Mouse (Mus musculus) heart, postnatal 0 days (tissue): ENCODE results near the gene Zfp553. TPM values are rescaled to one million over a fixed set of nuclear protein-coding genes. Genes with fewer than 3 reads are reported as not detected.

ENCODE experiments used
- ATAC-seq: fragments of 200-750 bp; cut with Nextera tagmentation; 2 replicates; pipeline ENCODE4 v1.8.0; 2017; ENCODE audit warnings: low read depth, moderate number of reproducible peaks, moderate library complexity; ENCODE audit not compliant: insufficient read depth
- DNase-seq: peaks from one replicate; pipeline ENCODE4 v3.0.0-alpha.2; 2016; ENCODE audit warnings: low spot score
- H3K27ac ChIP-seq: fragments of 300-500 bp; sonication (generic); 2 replicates; pipeline ENCODE4 v1.5.1; 2014; ENCODE audit warnings: low read depth, mild to moderate bottlenecking
- H3K27me3 ChIP-seq: fragments of 300-500 bp; sonication (generic); 2 replicates; pipeline ENCODE4 v1.6.1; 2014; ENCODE audit warnings: low read length, mixed read lengths; ENCODE audit not compliant: control insufficient read depth, insufficient read depth
- H3K36me3 ChIP-seq: fragments of 300-500 bp; sonication (generic); replicated peaks from 2 replicates; pipeline ENCODE4 v1.6.1; 2014; ENCODE audit warnings: low read length, mixed read lengths; ENCODE audit not compliant: control insufficient read depth, insufficient read depth
- H3K4me1 ChIP-seq: fragments of 300-500 bp; sonication (generic); 2 replicates; pipeline ENCODE4 v1.6.1; 2014; ENCODE audit warnings: antibody characterized with exemption; ENCODE audit not compliant: control insufficient read depth, insufficient read depth
- H3K4me2 ChIP-seq: fragments of 300-500 bp; sonication (generic); 2 replicates; pipeline ENCODE4 v1.6.1; 2014; ENCODE audit warnings: low read depth, mild to moderate bottlenecking, low read length, moderate library complexity
- H3K4me3 ChIP-seq: fragments of 300-500 bp; sonication (generic); 2 replicates; pipeline ENCODE4 v1.5.1; 2014; ENCODE audit warnings: low read depth, low read length
- H3K9ac ChIP-seq: fragments of 300-500 bp; sonication (generic); replicated peaks from 2 replicates; pipeline ENCODE4 v1.6.1; 2014; ENCODE audit warnings: low read depth, low read length, mixed read lengths
- H3K9me3 ChIP-seq: fragments of 300-500 bp; sonication (generic); replicated peaks from 2 replicates; pipeline ENCODE4 v1.6.1; 2016; ENCODE audit warnings: low read length; ENCODE audit not compliant: control insufficient read depth
- CTCF ChIP-seq: IDR thresholded peaks from 2 replicates; pipeline ENCODE4 v1.5.1; 2016; ENCODE audit warnings: antibody characterized with exemption, control low read depth, low read depth
- EP300 ChIP-seq: IDR thresholded peaks from 2 replicates; pipeline ENCODE4 v1.6.1; 2016; ENCODE audit warnings: antibody characterized with exemption, low read depth
- WGBS: fragments of 180-500 bp; shearing (Covaris S2); extraction: QIAGEN DNeasy Blood & Tissue Kit; methylation state at CpG from one replicate; pipeline ENCODE4 v1.1.7; 2014; 5-methylcytosine and 5-hydroxymethylcytosine counted together
- polyA plus RNA-seq: library from polyadenylated mRNA; unstranded; fragments of >200 nt; fragmentation: Nextera tagmentation; extraction: Ambion mirVana; gene quantifications from 2 replicates; pipeline ENCODE4 v1.2.1, GENCODE M21; 2015
- total RNA-seq: library from RNA; depleted of rRNA; stranded (reverse); fragments of >200 nt; gene quantifications from 2 replicates; pipeline ENCODE4 v1.2.3, GENCODE M21; 2014; ENCODE audit warnings: low replicate concordance; rRNA removed

The Zfp553 gene
- total and polyA plus RNA-seq, 2 experiments from 2014 or later: 11.2 to 11.8 TPM

GRCm38 (mm10) chr7:127278311-127278710, 45.5 kb downstream of the Zfp553 start:
- WGBS: 24% methylated on average over 8 of the region's 8 CpGs
- H3K36me3 ChIP-seq: no peaks in the 10 kb centered on the region
- DNase-seq: no peak
- no peak for ATAC-seq
- TF ChIP-seq CTCF: peak; percentile 50
- TF ChIP-seq EP300: no peak
- H3K9me3 ChIP-seq: no peaks in the 10 kb centered on the region
- no peaks in the 10 kb centered on the region for H3K27me3 ChIP-seq
- no peak overlapping the region for H3K27ac ChIP-seq
- no peak overlapping the region for H3K4me3 ChIP-seq
- no peaks in the 10 kb centered on the region for H3K4me1 ChIP-seq
- H3K4me2 ChIP-seq: no peak overlapping the region
- no peak overlapping the region for H3K9ac ChIP-seq

GRCm38 (mm10) chr7:127280092-127280491, 47.2 kb downstream of the Zfp553 start:
- Histone ChIP-seq H3K27ac (peak overlapping the region; percentile 20; the same call in 1 of the 2 replicates), H3K4me2 (no peak overlapping the region), H3K4me1 (no peaks in the 10 kb centered on the region), H3K9ac (no peak overlapping the region), H3K4me3 (no peak overlapping the region), H3K9me3 (no peaks in the 10 kb centered on the region), H3K36me3 (no peaks in the 10 kb centered on the region), H3K27me3 (no peaks in the 10 kb centered on the region)
- ATAC-seq (no peak), DNase-seq (no peak)
- 43% methylated on average over 3 of the region's 3 CpGs for WGBS
- TF ChIP-seq CTCF (no peak), EP300 (no peak)

GRCm38 (mm10) chr7:127281114-127281513, 48.3 kb downstream of the Zfp553 start:
- no peaks in the 10 kb centered on the region for H3K27me3 ChIP-seq
- no peak overlapping the region for H3K9ac ChIP-seq
- no peak for ATAC-seq
- peak overlapping the region; percentile 38; the same call in 1 of the 2 replicates for H3K27ac ChIP-seq
- no peak overlapping the region for H3K4me2 ChIP-seq
- H3K9me3 ChIP-seq: no peaks in the 10 kb centered on the region
- TF ChIP-seq CTCF (no peak), EP300 (no peak)
- no peak for DNase-seq
- no peaks in the 10 kb centered on the region for H3K4me1 ChIP-seq
- no peak overlapping the region for H3K4me3 ChIP-seq
- WGBS: 37% methylated on average over 4 of the region's 4 CpGs
- H3K36me3 ChIP-seq: no peaks in the 10 kb centered on the region

DNA sequence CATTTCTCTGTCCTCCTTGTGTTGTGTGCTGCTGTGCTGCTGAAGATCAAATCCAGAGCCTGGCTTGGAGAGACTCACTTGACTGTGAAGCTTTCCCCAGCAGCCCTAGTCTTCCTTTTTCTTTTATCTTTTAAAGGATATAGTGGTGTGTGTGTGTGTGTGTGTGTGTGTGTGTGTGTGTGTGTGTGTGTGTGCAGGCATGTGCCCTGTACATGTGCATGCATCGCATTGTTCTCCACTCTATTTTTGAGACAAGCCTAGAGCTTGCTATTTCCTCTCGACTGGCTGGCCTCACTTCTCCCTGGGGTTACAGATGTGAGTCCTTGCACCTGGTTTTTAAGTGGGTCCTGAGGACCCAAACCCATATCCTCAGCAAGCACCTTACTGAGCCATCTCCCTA, 49.3 kb downstream of the Zfp553 start:
- Histone ChIP-seq H3K4me1 (no peaks in the 10 kb centered on the region), H3K36me3 (no peaks in the 10 kb centered on the region), H3K9ac (no peak overlapping the region), H3K27me3 (no peaks in the 10 kb centered on the region), H3K4me2 (no peak overlapping the region), H3K27ac (no peak overlapping the region; the same call in 1 of the 2 replicates), H3K4me3 (no peak overlapping the region), H3K9me3 (no peaks in the 10 kb centered on the region)
- ATAC-seq (no peak), DNase-seq (no peak)
- 69% methylated on average over 2 of the region's 2 CpGs for WGBS
- no peak for TF ChIP-seq EP300
- TF ChIP-seq CTCF: no peak

DNA sequence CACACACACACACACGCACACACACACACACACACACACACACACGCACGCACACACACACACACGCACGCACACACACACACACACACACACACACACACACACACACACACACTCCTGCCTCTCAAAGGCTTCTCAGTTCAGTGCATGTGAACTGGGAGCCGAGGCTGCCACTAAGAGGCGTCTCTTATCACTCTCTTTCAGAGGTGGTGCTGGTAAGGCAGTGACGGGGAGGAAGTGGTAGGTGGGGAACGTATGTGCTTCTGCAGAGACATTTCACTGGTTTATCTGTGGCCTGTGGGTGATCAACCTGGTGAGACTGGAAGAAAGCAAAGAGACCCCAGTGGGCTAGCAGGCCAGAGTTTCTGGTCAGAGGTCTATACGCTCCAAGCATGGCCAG, 52.3 kb downstream of the Zfp553 start:
- H3K4me2 ChIP-seq: no peak overlapping the region
- H3K4me1 ChIP-seq: no peaks in the 10 kb centered on the region
- no peak for DNase-seq
- no peak for ATAC-seq
- H3K27me3 ChIP-seq: no peaks in the 10 kb centered on the region
- H3K4me3 ChIP-seq: no peak overlapping the region
- H3K9me3 ChIP-seq: no peaks in the 10 kb centered on the region; the same call in 1 of the 2 replicates
- no peak overlapping the region for H3K9ac ChIP-seq
- no peak for TF ChIP-seq EP300
- TF ChIP-seq CTCF: no peak
- WGBS: 47% methylated on average over 8 of the region's 10 CpGs
- H3K36me3 ChIP-seq: no peaks in the 10 kb centered on the region
- H3K27ac ChIP-seq: no peak overlapping the region; the same call in 1 of the 2 replicates

Other genes starting within 250 kb of the Zfp553 start
- gene Mvp, start 218.4 kb upstream of the Zfp553 start, total RNA-seq: 24.2 and 32.5 TPM in 2 replicates
- gene Mvp, start 218.4 kb upstream of the Zfp553 start, polyA plus RNA-seq: 16.1 and 17.4 TPM in 2 replicates
- not detected in 2 replicates for gene Pagr1b, start 216.6 kb upstream of the Zfp553 start, total RNA-seq
- not detected in 2 replicates for gene Pagr1b, start 216.6 kb upstream of the Zfp553 start, polyA plus RNA-seq
- not detected in 2 replicates for gene Pagr1a, start 215.7 kb upstream of the Zfp553 start, total RNA-seq
- gene Pagr1a, start 215.7 kb upstream of the Zfp553 start, polyA plus RNA-seq: 21.7 and 44.8 TPM in 2 replicates
- gene Gm42742, start 212.0 kb upstream of the Zfp553 start, total RNA-seq: 22.8 and 24.8 TPM in 2 replicates
- gene Gm42742, start 212.0 kb upstream of the Zfp553 start, polyA plus RNA-seq: 5.7 and 44.5 TPM in 2 replicates
- not detected in 2 replicates for gene Prrt2, start 211.8 kb upstream of the Zfp553 start, total RNA-seq
- 0.23 and 1.1 TPM in 2 replicates for gene Prrt2, start 211.8 kb upstream of the Zfp553 start, polyA plus RNA-seq
- gene Maz, start 206.0 kb upstream of the Zfp553 start, total RNA-seq: 89.0 and 89.3 TPM in 2 replicates
- gene Maz, start 206.0 kb upstream of the Zfp553 start, polyA plus RNA-seq: 15.6 and 16.1 TPM in 2 replicates
- gene Kif22, start 190.6 kb upstream of the Zfp553 start, total RNA-seq: 20.9 and 43.1 TPM in 2 replicates
- 22.4 and 22.8 TPM in 2 replicates for gene Kif22, start 190.6 kb upstream of the Zfp553 start, polyA plus RNA-seq
- gene Zg16, start 145.7 kb upstream of the Zfp553 start, total RNA-seq: not detected in 2 replicates
- gene Zg16, start 145.7 kb upstream of the Zfp553 start, polyA plus RNA-seq: 0.33 TPM in 1 of 2 replicates, not detected in the other
- 0.50 and 5.4 TPM in 2 replicates for gene AI467606, start 141.7 kb upstream of the Zfp553 start, total RNA-seq
- 0.89 and 0.94 TPM in 2 replicates for gene AI467606, start 141.7 kb upstream of the Zfp553 start, polyA plus RNA-seq
- gene Qprt, start 110.8 kb upstream of the Zfp553 start, total RNA-seq: 0.42 and 2.3 TPM in 2 replicates
- 0.88 and 1.1 TPM in 2 replicates for gene Qprt, start 110.8 kb upstream of the Zfp553 start, polyA plus RNA-seq
- 0.19 and 1.3 TPM in 2 replicates for gene Spn, start 95.2 kb upstream of the Zfp553 start, total RNA-seq
- 0.10 and 0.18 TPM in 2 replicates for gene Spn, start 95.2 kb upstream of the Zfp553 start, polyA plus RNA-seq
- 39.3 and 39.9 TPM in 2 replicates for gene Cd2bp2, start 37.0 kb upstream of the Zfp553 start, total RNA-seq
- 26.9 and 27.2 TPM in 2 replicates for gene Cd2bp2, start 37.0 kb upstream of the Zfp553 start, polyA plus RNA-seq
- 30.2 and 45.3 TPM in 2 replicates for gene Tbc1d10b, start 24.6 kb upstream of the Zfp553 start, total RNA-seq
- gene Tbc1d10b, start 24.6 kb upstream of the Zfp553 start, polyA plus RNA-seq: 9.6 and 10.8 TPM in 2 replicates
- 22.1 TPM in 1 of 2 replicates, not detected in the other for gene Mylpf, start 24.2 kb upstream of the Zfp553 start, total RNA-seq
- gene Mylpf, start 24.2 kb upstream of the Zfp553 start, polyA plus RNA-seq: 3.2 and 5.4 TPM in 2 replicates
- gene Sept1, start 69 bp downstream of the Zfp553 start, total RNA-seq: 2.3 and 8.6 TPM in 2 replicates
- gene Sept1, start 69 bp downstream of the Zfp553 start, polyA plus RNA-seq: 18.7 and 19.4 TPM in 2 replicates
- gene Zfp771, start 11.2 kb downstream of the Zfp553 start, total RNA-seq: 38.5 and 43.6 TPM in 2 replicates
- 23.3 and 26.4 TPM in 2 replicates for gene Zfp771, start 11.2 kb downstream of the Zfp553 start, polyA plus RNA-seq
- gene Dctpp1, start 27.6 kb downstream of the Zfp553 start, total RNA-seq: 152 and 165 TPM in 2 replicates
- 94.2 and 97.1 TPM in 2 replicates for gene Dctpp1, start 27.6 kb downstream of the Zfp553 start, polyA plus RNA-seq
- 76.5 and 78.0 TPM in 2 replicates for gene Sephs2, start 41.0 kb downstream of the Zfp553 start, total RNA-seq
- 51.8 and 55.7 TPM in 2 replicates for gene Sephs2, start 41.0 kb downstream of the Zfp553 start, polyA plus RNA-seq
- gene Itgal, start 63.2 kb downstream of the Zfp553 start, total RNA-seq: 1.7 and 4.0 TPM in 2 replicates
- 0.96 and 1.1 TPM in 2 replicates for gene Itgal, start 63.2 kb downstream of the Zfp553 start, polyA plus RNA-seq
- gene Zfp768, start 112.5 kb downstream of the Zfp553 start, total RNA-seq: 46.8 and 54.3 TPM in 2 replicates
- 18.4 and 22.0 TPM in 2 replicates for gene Zfp768, start 112.5 kb downstream of the Zfp553 start, polyA plus RNA-seq
- 5.8 TPM in 2 replicates for gene Zfp747, start 143.0 kb downstream of the Zfp553 start, total RNA-seq
- gene Zfp747, start 143.0 kb downstream of the Zfp553 start, polyA plus RNA-seq: 3.0 and 3.8 TPM in 2 replicates
- 2.4 and 3.2 TPM in 2 replicates for gene 9130019O22Rik, start 154.1 kb downstream of the Zfp553 start, total RNA-seq
- 2.8 TPM in 2 replicates for gene 9130019O22Rik, start 154.1 kb downstream of the Zfp553 start, polyA plus RNA-seq
- gene E430018J23Rik, start 160.6 kb downstream of the Zfp553 start, total RNA-seq: 12.1 and 24.7 TPM in 2 replicates
- 3.3 and 3.7 TPM in 2 replicates for gene E430018J23Rik, start 160.6 kb downstream of the Zfp553 start, polyA plus RNA-seq
- 6.4 and 11.3 TPM in 2 replicates for gene Zfp764, start 173.8 kb downstream of the Zfp553 start, total RNA-seq
- gene Zfp764, start 173.8 kb downstream of the Zfp553 start, polyA plus RNA-seq: 3.2 and 3.3 TPM in 2 replicates
- 8.1 and 15.5 TPM in 2 replicates for gene Zfp688, start 189.0 kb downstream of the Zfp553 start, total RNA-seq
- gene Zfp688, start 189.0 kb downstream of the Zfp553 start, polyA plus RNA-seq: 11.3 and 13.4 TPM in 2 replicates
- gene Zfp689, start 216.1 kb downstream of the Zfp553 start, total RNA-seq: 1.9 and 3.0 TPM in 2 replicates
- gene Zfp689, start 216.1 kb downstream of the Zfp553 start, polyA plus RNA-seq: 2.4 and 2.6 TPM in 2 replicates
- 33.7 and 35.4 TPM in 2 replicates for gene Prr14, start 226.6 kb downstream of the Zfp553 start, total RNA-seq
- gene Prr14, start 226.6 kb downstream of the Zfp553 start, polyA plus RNA-seq: 22.3 and 24.7 TPM in 2 replicates
- 19.1 and 31.1 TPM in 2 replicates for gene Fbrs, start 246.1 kb downstream of the Zfp553 start, total RNA-seq
- gene Fbrs, start 246.1 kb downstream of the Zfp553 start, polyA plus RNA-seq: 5.4 and 5.9 TPM in 2 replicates